Mouse (Mus musculus): ENCODE measurements around the gene Eno1. TPM values are rescaled to one million over a fixed set of nuclear protein-coding genes. Genes with fewer than 3 reads are reported as not detected.

Gene Eno1
- polyA plus RNA-seq, 1 experiment from 2014 or later: 747 TPM

DNA sequence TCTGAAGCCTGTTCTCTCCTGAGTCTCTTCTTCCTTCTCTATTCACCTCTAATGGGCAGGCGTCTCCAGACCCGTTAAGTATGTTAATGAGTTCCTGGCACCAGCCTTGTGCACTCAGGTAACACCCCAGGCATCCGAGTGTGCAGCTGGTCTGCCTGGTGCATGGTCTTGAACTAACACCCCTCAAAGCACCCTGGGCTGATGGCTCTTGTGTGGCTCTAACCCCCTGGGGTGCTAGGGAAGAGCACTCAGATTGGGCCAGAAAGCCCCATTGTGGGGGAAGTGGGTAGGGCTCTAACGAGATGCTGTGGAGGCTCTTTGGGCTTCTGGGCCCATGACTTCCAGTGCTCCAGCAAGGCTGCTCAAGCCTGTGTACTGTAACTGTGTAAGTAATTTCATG lies 5.2 kb downstream of the Eno1 start:
- TF ChIP-seq CTCF (IDR thresholded peaks at IDR 0.05; ENCODE audit: low read depth): no peak
- ATAC-seq (no peak), DNase-seq (no peak)
- Histone ChIP-seq H3K27ac (ENCODE audit: low read depth) (no peak overlapping the region), H3K4me3 (ENCODE audit: low read depth, low read length) (no peak overlapping the region), H3K9ac (replicated peaks) (no peak overlapping the region), H3K27me3 (ENCODE audit: insufficient read depth, low read length) (no peaks in the 10 kb centered on the region), H3K4me2 (ENCODE audit: low read depth, low read length) (no peak overlapping the region), H3K9me3 (ENCODE audit: low read length) (no peaks in the 10 kb centered on the region), H3K36me3 (replicated peaks; ENCODE audit: insufficient read depth, low read length) (peaks cover 56% of the 10 kb centered on the region), H3K4me1 (ENCODE audit: insufficient read depth) (peaks cover 44% of the 10 kb centered on the region)
- 80% methylated on average over 4 of the region's 4 CpGs for WGBS (ENCODE audit: insufficient replicate concordance)

GRCm38 (mm10) chr4:150242745-150243144 lies 6.2 kb downstream of the Eno1 start:
- no peak overlapping the region for H3K4me3 ChIP-seq (ENCODE audit: low read depth, low read length)
- no peaks in the 10 kb centered on the region for H3K27me3 ChIP-seq (ENCODE audit: insufficient read depth, low read length)
- no peaks in the 10 kb centered on the region for H3K9me3 ChIP-seq (ENCODE audit: low read length)
- no peak for ATAC-seq
- no peak for TF ChIP-seq EP300 (IDR thresholded peaks at IDR 0.05; ENCODE audit: low read depth)
- TF ChIP-seq CTCF (IDR thresholded peaks at IDR 0.05; ENCODE audit: low read depth): no peak
- no peak overlapping the region for H3K9ac ChIP-seq (replicated peaks)
- DNase-seq: no peak
- H3K4me2 ChIP-seq (ENCODE audit: low read depth, low read length): no peak overlapping the region
- H3K27ac ChIP-seq (ENCODE audit: low read depth): no peak overlapping the region
- peaks cover 66% of the 10 kb centered on the region for H3K36me3 ChIP-seq (replicated peaks; ENCODE audit: insufficient read depth, low read length)
- H3K4me1 ChIP-seq (ENCODE audit: insufficient read depth): peaks cover 41% of the 10 kb centered on the region
- 54% methylated on average over 5 of the region's 5 CpGs for WGBS (ENCODE audit: insufficient replicate concordance)

DNA sequence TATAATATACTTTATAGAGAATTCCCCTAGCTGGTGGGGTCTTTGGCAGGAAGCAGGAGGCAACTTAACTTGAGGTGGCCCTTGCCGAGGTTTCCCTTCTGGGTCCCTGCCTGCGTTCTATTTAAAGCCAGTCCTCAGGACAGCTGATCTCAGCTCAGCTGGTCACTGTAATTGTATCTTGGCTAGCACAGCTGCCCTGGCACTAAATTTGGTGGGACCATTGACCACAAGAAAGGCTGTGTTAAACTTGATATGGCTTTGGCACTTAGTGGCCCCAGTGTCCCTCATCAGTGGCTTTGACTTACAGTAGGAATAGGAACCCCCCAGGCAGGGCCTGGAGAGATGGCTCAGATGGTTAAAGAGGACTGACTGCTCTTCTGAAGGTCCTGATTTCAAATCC lies 9.4 kb downstream of the Eno1 start:
- peaks cover 19% of the 10 kb centered on the region for H3K4me1 ChIP-seq (ENCODE audit: insufficient read depth)

GRCm38 (mm10) chr4:150248009-150248408 lies 11.5 kb downstream of the Eno1 start:
- Histone ChIP-seq H3K9ac (replicated peaks) (no peak overlapping the region), H3K36me3 (replicated peaks; ENCODE audit: insufficient read depth, low read length) (peaks cover 58% of the 10 kb centered on the region)
- 69% methylated on average over 5 of the region's 5 CpGs for WGBS (ENCODE audit: insufficient replicate concordance)

More for the DNA sequence above, 9.4 kb downstream of the Eno1 start:
- peaks cover 78% of the 10 kb centered on the region for H3K36me3 ChIP-seq (replicated peaks; ENCODE audit: insufficient read depth, low read length)
- no peak for ATAC-seq
- H3K27ac ChIP-seq (ENCODE audit: low read depth): no peak overlapping the region
- TF ChIP-seq EP300 (IDR thresholded peaks at IDR 0.05; ENCODE audit: low read depth) (no peak), CTCF (IDR thresholded peaks at IDR 0.05; ENCODE audit: low read depth) (no peak)
- no peak overlapping the region for H3K9ac ChIP-seq (replicated peaks)
- DNase-seq: no peak
- WGBS (ENCODE audit: insufficient replicate concordance): 58% methylated on average over 2 of the region's 2 CpGs
- no peak overlapping the region for H3K4me2 ChIP-seq (ENCODE audit: low read depth, low read length)
- H3K27me3 ChIP-seq (ENCODE audit: insufficient read depth, low read length): no peaks in the 10 kb centered on the region
- no peaks in the 10 kb centered on the region for H3K9me3 ChIP-seq (ENCODE audit: low read length)
- H3K4me3 ChIP-seq (ENCODE audit: low read depth, low read length): no peak overlapping the region

DNA sequence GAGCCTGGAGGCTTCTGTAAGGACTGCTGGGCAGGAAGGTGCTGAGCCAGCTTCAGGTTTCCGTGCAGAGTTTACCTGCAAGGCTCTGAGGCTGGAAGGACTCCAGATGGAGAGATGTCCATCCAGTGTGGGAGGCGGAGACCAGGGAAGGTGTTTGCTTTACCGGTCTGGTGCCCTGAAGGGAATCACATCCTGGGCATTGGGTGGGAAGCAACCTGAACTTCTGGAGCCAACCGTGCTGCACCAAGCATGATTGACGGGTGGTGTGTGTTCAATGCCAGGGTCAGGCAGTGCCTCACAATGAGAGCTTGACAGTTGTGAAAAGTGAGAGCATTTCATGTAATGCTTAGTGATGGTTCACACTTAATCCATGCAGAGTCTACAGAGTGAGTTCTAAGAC lies 12.4 kb downstream of the Eno1 start:
- peaks cover 49% of the 10 kb centered on the region for H3K36me3 ChIP-seq (replicated peaks; ENCODE audit: insufficient read depth, low read length)
- no peak overlapping the region for H3K9ac ChIP-seq (replicated peaks)
- TF ChIP-seq EP300 (IDR thresholded peaks at IDR 0.05; ENCODE audit: low read depth) (no peak), CTCF (IDR thresholded peaks at IDR 0.05; ENCODE audit: low read depth) (no peak)
- H3K4me1 ChIP-seq (ENCODE audit: insufficient read depth): no peaks in the 10 kb centered on the region
- no peak overlapping the region for H3K4me3 ChIP-seq (ENCODE audit: low read depth, low read length)
- DNase-seq (no peak), ATAC-seq (no peak)
- no peaks in the 10 kb centered on the region for H3K27me3 ChIP-seq (ENCODE audit: insufficient read depth, low read length)
- H3K27ac ChIP-seq (ENCODE audit: low read depth): no peak overlapping the region
- H3K9me3 ChIP-seq (ENCODE audit: low read length): no peaks in the 10 kb centered on the region
- H3K4me2 ChIP-seq (ENCODE audit: low read depth, low read length): no peak overlapping the region
- 79% methylated on average over 5 of the region's 5 CpGs for WGBS (ENCODE audit: insufficient replicate concordance)

More at GRCm38 (mm10) chr4:150248009-150248408, 11.5 kb downstream of the Eno1 start:
- no peak overlapping the region for H3K4me2 ChIP-seq (ENCODE audit: low read depth, low read length)
- H3K4me1 ChIP-seq (ENCODE audit: insufficient read depth): 0 out of 2 replicates have a peak, but pooled peaks cover 3% of the 10 kb centered on the region
- no peak overlapping the region for H3K4me3 ChIP-seq (ENCODE audit: low read depth, low read length)
- TF ChIP-seq CTCF (IDR thresholded peaks at IDR 0.05; ENCODE audit: low read depth): peak; percentile 96
- TF ChIP-seq EP300 (IDR thresholded peaks at IDR 0.05; ENCODE audit: low read depth): no peak
- DNase-seq: peak; percentile 77
- H3K27me3 ChIP-seq (ENCODE audit: insufficient read depth, low read length): no peaks in the 10 kb centered on the region
- no peaks in the 10 kb centered on the region for H3K9me3 ChIP-seq (ENCODE audit: low read length)
- H3K27ac ChIP-seq (ENCODE audit: low read depth): no peak overlapping the region
- peak; percentile 49 for ATAC-seq

GRCm38 (mm10) chr4:150249731-150250270 lies 13.3 kb downstream of the Eno1 start:
- no peak overlapping the region for H3K9ac ChIP-seq (replicated peaks)
- TF ChIP-seq EP300 (IDR thresholded peaks at IDR 0.05; ENCODE audit: low read depth): no peak
- no peak for TF ChIP-seq CTCF (IDR thresholded peaks at IDR 0.05; ENCODE audit: low read depth)
- H3K4me2 ChIP-seq (ENCODE audit: low read depth, low read length): no peak overlapping the region
- H3K4me1 ChIP-seq (ENCODE audit: insufficient read depth): no peaks in the 10 kb centered on the region
- no peak for DNase-seq
- ATAC-seq: peak; percentile 54; the same call in 1 of the 2 replicates
- H3K27me3 ChIP-seq (ENCODE audit: insufficient read depth, low read length): no peaks in the 10 kb centered on the region
- peaks cover 40% of the 10 kb centered on the region for H3K36me3 ChIP-seq (replicated peaks; ENCODE audit: insufficient read depth, low read length)
- WGBS (ENCODE audit: insufficient replicate concordance): 61% methylated on average over 5 of the region's 5 CpGs
- no peak overlapping the region for H3K27ac ChIP-seq (ENCODE audit: low read depth)
- no peaks in the 10 kb centered on the region for H3K9me3 ChIP-seq (ENCODE audit: low read length)
- H3K4me3 ChIP-seq (ENCODE audit: low read depth, low read length): no peak overlapping the region

Measured in liver, postnatal 0 days (tissue).